Mouse (Mus musculus): ENCODE measurements at regions not wholly inside any gene's neighbourhood (a gene's known extent, or its start where the extent isn't known, plus 50 kb on each side); places are given as distances from the start of the nearest gene placed in this dataset.

- DNase-seq (ENCODE audit: low read depth, low spot score): no peak
Observed at GRCm38 (mm10) chr12:12882931-12883553, 58.7 kb downstream of the Mycn start.

GRCm38 (mm10) chr12:12878031-12878430 is 63.7 kb downstream of the Mycn start:
- DNase-seq (ENCODE audit: low read depth, low spot score): no peak

- DNase-seq (ENCODE audit: low read depth, low spot score): no peak
Observed at GRCm38 (mm10) chr12:12877539-12877938, 64.2 kb downstream of the Mycn start.

- DNase-seq (ENCODE audit: low read depth, low spot score): no peak
Observed at GRCm38 (mm10) chr12:12875976-12876745, 65.6 kb downstream of the Mycn start.

GRCm38 (mm10) chr12:12873551-12873950 is 68.2 kb downstream of the Mycn start:
- DNase-seq (ENCODE audit: low read depth, low spot score): no peak

GRCm38 (mm10) chr12:12872974-12873373 is 68.7 kb downstream of the Mycn start:
- DNase-seq (ENCODE audit: low read depth, low spot score): no peak

- no peak for DNase-seq (ENCODE audit: low read depth, low spot score)
Observed at GRCm38 (mm10) chr12:12871272-12871671, 70.4 kb downstream of the Mycn start.

GRCm38 (mm10) chr12:12866590-12866989 is 75.1 kb downstream of the Mycn start:
- DNase-seq (ENCODE audit: low read depth, low spot score): no peak

GRCm38 (mm10) chr12:12850681-12851080 is 91.0 kb downstream of the Mycn start:
- no peak for DNase-seq (ENCODE audit: low read depth, low spot score)

- no peak for DNase-seq (ENCODE audit: low read depth, low spot score)
Observed at GRCm38 (mm10) chr12:12846716-12847115, 95.0 kb downstream of the Mycn start.

- no peak for DNase-seq (ENCODE audit: low read depth, low spot score)
Observed at GRCm38 (mm10) chr12:12842247-12842957, 99.3 kb downstream of the Mycn start.

- no peak for DNase-seq (ENCODE audit: low read depth, low spot score)
Observed at GRCm38 (mm10) chr12:12841385-12842238, 100.1 kb downstream of the Mycn start.

- no peak for DNase-seq (ENCODE audit: low read depth, low spot score)
Observed at GRCm38 (mm10) chr12:12840661-12841384, 100.9 kb downstream of the Mycn start.

- DNase-seq (ENCODE audit: low read depth, low spot score): no peak
Observed at GRCm38 (mm10) chr12:12837775-12838174, 103.9 kb downstream of the Mycn start.

- no peak for DNase-seq (ENCODE audit: low read depth, low spot score)
Observed at GRCm38 (mm10) chr12:12827821-12828641, 113.7 kb downstream of the Mycn start.

- no peak for DNase-seq (ENCODE audit: low read depth, low spot score)
Observed at GRCm38 (mm10) chr12:12827379-12827778, 114.3 kb downstream of the Mycn start.

- no peak for DNase-seq (ENCODE audit: low read depth, low spot score)
Observed at GRCm38 (mm10) chr12:12826431-12826830, 115.3 kb downstream of the Mycn start.

GRCm38 (mm10) chr12:12825842-12826241 is 115.9 kb downstream of the Mycn start:
- no peak for DNase-seq (ENCODE audit: low read depth, low spot score)

- no peak for DNase-seq (ENCODE audit: low read depth, low spot score)
Observed at GRCm38 (mm10) chr12:12821473-12821872, 120.2 kb downstream of the Mycn start.
